Mouse (Mus musculus): Measurements from ENCODE around the gene Uck1. TPM values are rescaled to one million over a fixed set of nuclear protein-coding genes. Genes with fewer than 3 reads are reported as not detected.
"Not testable (repeated sequence)": the region's sequence is repeated elsewhere in the genome, so short reads cannot be mapped to it uniquely, and the experiment has no call there.

Gene Uck1
- total RNA-seq (2021), result 10 to 100 TPM; 50.1 to 52.6 TPM

DNA sequence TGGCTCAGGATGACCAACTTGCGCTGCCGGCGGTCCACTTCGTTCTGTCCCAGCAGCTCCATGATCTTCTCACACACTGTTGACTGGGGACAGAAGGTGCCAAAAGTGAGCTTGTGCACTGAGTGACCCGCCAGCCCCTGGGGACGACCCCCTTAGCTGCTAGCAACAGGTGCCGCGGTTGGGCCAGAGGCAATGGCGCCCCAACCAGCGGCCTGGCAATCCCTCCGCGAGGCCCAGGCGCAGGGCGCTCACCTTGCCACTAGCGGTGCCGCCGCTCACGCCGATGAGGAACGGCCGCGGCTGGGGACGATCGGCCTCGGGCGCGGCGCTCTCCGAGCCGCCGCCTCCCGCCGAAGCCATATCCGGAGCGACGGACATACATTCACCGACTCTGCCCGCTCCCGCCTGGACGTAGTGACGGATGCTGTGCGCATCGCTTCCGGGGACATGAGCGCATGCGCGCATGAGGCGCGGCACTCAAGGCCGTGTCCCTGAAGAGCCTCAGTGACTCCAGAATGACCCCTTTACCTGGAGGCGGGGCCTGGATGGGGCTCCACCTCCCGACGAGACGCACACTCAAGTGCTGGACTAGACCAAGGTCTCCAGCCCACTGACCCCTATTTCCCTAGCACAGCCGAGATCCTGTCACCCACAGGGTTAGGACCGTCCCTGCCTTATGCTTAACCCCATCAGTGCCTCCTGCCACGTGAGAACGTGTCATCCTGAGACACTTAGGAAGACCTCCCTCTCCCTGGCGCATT, at the start of gene Uck1:
Uck1 (minus strand) TSS at position 503 of the 761 bp plus-strand sequence.
- intact Hi-C loops (cut with DNase I), result no loop called here

DNA sequence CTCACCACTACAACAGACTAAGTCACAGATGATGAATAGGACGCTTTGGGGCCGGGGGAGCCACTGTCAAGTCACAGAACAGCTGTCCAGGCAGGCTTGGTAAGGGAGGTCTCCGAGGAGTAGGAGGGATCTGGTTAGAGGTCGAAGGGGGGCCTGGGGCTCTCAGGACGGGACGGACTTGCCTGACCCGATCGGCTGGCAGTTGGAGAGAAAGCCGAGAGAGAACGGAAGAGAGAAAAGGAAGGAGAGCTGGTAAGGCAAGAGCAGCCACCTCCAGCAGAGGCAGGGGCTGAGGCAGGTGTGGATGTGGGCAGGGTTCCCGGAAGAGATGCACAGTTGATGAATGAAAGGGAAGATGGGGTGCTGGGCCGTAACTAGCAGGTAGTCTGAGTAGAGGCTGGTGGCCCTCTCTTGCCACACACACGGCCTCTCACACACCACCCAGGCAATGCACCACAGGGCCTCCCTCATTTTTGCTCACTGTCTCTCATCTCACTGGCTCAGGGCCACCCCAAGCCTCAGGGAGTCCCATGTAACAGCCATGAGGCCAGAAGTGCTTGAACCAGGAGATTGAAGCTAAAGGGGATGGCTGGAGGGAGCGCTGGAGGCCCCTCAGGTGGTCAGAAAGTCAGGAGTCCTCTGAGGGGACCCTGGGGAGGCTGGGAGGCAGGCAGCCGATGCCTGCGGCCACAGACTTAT, 49.1 kb upstream of the Uck1 start:
- intact Hi-C loops (cut with DNase I), result no loop called here
- no peak for DNase-seq (ENCODE audit: low spot score in 2 of 2)

More for the DNA sequence above, at the start of gene Uck1:
- peak; percentile 89 to 91 for DNase-seq (ENCODE audit: low spot score in 2 of 2)

DNA sequence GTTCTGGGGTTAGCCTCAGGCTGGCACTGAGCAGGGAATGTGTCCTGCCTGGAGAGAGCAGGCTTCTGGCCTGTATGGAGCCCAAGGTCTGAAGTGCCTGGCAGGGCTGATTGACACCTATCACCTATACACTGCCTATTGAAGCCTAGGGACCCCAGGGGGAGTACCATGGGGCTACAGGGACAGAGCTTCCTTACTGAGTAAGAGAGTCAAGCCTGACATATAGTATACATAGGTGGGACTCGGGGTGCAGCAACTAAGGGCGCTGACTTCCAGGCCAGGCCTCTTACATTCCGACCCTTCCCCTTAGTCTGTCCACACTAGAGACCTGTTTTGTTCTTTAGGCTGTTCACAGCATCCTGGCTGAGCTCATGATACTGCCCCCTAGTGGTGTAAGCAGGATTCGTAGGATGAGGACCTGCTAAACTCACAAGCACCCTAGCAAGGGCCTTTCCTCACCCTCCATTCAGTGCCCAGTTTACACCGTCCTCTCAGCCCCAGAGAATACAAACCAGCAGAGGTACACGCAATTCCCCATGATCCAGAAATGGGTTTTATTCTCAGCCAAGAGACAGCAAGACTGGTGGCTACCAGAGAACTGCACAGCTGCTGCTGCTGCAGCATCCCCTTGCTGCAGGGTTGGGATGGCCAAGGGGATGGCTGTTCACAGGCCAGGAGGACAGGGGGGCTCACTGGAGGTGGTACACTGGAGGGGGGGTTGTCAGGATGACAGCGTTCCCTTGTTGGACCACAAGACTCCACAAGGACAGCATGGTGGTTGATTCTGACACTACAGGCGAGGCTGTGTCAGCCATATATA, 48.2 kb upstream of the Uck1 start:
- peak in 1 of 2 experiments; percentile 70 for DNase-seq (ENCODE audit: low spot score in 2 of 2)
- intact Hi-C loops (cut with DNase I), result no loop called here

DNA sequence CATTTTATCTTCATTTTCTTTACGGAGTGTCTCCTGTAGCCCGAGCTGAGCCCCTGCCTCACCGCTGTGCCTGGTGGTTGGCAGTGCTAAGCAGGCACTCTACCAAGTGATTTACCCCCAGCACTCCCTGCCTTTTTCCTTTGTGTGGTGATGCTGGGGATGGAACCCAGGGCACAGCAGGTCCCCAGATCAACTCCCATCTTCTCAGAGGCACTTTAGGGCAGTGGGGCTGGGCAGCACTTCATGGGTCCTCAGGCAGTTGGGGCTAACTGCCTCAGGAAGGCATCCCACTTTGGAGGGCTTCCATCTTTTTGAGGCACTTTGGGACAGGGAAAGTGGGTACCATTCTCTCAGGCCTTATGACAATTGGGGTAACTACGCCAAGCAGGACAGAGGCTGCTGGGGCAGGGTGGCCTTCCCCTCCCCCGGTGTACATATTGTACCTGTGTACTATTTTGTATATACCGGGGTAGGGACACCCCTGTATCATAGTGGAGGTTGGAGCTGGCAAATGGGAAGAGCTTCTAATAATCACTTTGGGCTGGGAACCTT, 47.4 kb upstream of the Uck1 start:
- intact Hi-C loops (cut with DNase I), result no loop called here
- DNase-seq (ENCODE audit: low spot score in 2 of 2), result no peak

DNA sequence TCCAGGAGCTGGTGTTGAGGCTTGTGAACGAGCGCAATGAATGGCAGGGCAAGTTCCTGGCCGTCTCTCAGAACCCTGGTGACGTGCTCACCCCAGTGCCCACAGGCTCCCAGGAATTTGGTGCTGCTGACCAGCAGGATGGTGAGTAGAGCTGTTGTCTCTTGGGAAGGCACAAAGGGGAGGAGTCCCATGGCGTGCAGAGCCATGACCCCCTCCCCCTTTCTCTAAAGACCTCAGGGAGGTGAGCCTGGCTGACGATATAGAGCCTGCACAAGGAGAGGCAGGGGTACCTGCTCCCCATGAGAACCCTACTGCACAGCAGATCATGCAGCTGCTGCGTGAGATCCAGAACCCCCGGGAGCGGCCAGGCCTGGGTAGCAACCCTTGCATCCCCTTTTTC, 46.2 kb upstream of the Uck1 start:
- intact Hi-C loops (cut with DNase I), result no loop called here
- no peak for DNase-seq (ENCODE audit: low spot score in 2 of 2)

DNA sequence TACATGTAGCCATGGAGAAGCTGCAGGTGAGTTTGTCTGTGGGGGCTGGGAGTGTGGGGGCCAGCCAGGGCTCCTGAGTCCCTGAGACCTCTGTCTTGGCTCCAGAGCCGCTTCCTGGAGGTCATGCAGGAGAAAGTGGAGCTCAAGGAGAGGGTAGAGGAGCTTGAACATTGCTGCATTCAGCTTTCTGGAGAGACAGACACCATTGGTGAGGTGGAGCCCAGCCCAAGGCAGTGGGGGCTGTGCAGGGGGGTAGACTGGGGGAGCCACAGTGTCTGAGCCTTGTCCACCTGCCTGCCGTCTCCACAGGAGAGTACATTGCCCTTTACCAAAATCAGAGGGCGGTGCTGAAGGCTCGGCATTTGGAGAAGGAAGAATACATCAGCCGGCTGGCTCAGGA, 45.7 kb upstream of the Uck1 start:
- no peak for DNase-seq (ENCODE audit: low spot score in 2 of 2)

DNA sequence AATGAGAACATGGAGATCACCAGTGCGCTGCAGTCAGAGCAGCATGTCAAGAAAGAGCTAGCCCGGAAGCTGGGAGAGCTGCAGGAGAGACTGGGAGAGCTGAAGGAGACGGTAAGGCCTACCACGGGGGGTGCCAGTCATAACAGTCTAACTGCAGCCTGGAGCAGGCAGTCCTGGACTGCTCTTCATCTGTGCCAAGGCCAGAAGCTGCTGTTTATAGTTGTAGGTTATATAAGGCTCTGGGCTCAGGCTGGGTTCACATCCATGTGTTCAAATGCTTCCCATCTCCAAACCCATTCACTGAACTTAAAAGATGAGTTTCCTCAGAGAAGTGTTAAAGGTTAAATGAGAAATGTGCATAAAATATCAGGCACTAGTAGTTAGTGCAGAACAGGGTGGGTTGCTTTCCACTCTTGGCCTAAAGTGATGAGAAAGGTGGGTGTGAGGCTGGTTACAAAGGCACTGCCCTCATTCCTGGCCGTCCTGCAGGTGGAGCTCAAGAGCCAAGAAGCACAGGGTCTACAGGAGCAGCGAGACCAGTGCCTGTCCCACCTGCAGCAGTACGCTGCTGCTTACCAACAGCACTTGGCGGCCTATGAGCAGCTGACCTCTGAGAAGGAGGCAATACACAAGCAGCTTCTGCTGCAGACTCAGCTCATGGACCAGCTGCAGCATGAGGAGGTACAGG, 44.3 kb upstream of the Uck1 start:
- intact Hi-C loops (cut with DNase I), result no loop called here
- DNase-seq (ENCODE audit: low spot score in 2 of 2), result peak; percentile 72 to 75

More for the DNA sequence above, 45.7 kb upstream of the Uck1 start:
- intact Hi-C loops (cut with DNase I), result no loop called here

DNA sequence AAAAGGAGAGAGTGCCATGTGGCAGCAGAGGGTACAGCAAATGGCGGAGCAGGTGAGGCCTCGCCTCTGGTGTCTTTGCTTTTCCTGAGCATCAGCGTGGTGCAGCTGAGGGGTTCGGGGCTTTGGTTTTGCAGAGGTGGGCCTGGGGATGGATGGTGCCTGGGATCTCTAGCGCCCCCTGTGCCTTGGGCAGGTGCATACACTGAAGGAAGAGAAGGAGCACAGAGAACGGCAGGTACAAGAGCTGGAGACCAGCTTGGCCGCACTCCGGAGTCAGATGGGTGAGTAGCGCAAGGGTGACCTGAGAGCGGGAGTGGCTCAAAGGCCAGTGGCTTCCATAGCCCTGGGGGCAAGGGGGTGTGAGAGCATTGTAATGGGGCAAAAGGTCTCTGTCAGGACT, 43.0 kb upstream of the Uck1 start:
- intact Hi-C loops (cut with DNase I), result no loop called here
- DNase-seq (ENCODE audit: low spot score in 2 of 2), result no peak

DNA sequence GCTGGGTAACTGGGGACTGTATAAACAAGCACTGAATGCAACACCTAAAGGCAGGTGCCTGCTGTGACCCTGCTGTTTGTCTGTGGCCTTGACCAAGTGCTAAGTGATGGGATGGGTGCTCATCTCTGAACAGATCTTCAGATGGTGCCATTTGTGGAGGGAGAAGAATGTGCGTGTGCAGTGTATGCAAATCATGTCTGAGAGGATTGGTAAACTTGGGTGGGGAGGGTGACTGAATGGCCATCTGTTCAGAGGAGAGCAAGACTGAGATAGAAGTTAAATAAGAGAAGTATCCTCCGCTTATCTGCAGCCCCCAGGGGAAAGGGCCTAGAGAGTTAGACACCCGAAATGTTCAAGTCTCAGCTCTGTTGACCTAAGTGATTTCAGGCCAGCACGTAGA, 39.5 kb upstream of the Uck1 start:
- DNase-seq (ENCODE audit: low spot score in 2 of 2), result peak in 1 of 2 experiments; percentile 27
- intact Hi-C loops (cut with DNase I), result no loop called here

DNA sequence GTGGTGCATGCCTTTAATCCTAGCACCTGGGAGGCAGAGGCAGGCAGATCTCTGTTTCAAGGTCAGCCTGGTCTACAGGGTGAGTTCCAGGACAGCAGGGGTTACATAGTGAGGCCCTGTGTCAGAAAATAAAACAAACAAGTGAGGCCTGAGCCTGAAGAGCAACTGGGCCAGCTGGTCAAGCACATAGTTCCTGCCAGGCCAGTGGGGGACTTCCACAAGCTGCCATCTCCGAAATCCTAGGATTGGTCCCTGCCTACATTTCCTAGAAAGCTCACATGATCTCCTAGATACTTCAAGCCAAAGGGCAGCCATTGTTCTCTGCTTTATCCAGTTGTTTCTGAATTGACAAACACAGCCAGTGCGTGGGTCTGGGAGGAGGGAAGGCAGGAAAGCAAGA, 35.9 kb upstream of the Uck1 start:
- DNase-seq (ENCODE audit: low spot score in 2 of 2); intact Hi-C loops (cut with DNase I): not testable (repeated sequence)

DNA sequence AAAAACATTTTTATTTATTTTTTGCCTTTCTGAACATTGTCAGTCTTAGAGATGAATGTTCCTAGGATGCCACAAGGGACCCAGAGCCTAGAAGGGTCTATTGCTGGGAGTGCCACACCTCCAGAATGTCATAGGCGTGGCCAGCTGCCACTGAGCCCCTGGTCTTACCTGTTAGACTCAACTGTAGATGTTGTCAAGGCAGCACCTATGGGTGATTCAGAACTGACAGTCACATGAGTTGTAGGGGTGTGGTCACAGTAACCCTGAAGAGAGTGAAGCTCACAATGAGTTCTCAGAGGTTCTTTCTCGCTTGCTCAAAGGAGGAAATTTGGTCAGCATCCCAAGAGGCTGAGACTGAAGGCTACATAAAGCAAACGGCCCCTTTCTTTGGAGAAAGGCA, 35.3 kb upstream of the Uck1 start:
- intact Hi-C loops (cut with DNase I), result no loop called here
- no peak for DNase-seq (ENCODE audit: low spot score in 2 of 2)

DNA sequence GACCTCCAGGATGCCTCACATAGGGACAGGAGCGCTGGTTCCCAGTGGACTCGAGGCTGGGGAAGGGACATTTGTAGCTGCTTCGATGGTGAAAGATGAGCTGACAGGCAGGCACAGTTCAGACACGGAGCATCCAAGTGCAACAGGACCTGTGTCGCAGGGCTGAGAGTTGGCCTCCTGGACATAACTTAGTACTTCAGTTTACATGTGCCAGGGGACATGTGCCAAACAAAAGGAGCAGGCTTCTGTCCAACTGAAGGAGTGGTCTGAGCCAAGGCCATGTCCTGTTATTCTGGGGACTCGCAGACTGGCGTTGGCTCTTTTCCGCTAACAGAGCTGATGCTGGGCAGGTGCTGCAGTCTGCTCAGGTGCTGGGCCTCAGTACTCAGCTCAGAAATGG, 34.4 kb upstream of the Uck1 start:
- intact Hi-C loops (cut with DNase I), result no loop called here

DNA sequence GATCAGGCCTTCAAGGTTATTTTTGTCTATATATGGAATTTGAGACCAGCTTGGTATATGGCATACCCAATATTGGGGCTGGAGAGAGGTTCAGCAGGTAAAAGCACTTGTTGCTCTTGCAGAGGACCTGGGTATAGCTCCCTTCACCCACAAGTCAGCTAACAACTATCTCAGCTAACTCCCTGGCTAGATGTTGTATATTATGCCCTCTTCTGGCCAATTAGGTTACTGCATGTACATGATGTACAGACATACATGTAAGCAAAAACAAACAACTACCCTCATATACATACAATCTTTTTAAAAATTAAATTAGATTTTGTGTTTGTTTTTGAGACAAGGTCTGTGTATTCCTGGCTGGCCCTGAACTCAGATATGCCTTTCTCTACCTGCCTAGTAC, 29.6 kb upstream of the Uck1 start:
- intact Hi-C loops (cut with DNase I), result loop anchor here (5.0 kb wide), 1 partner anchor 152 kb away; no protein-coding TSS in a partner anchor
- DNase-seq (ENCODE audit: low spot score in 2 of 2), result no peak

More for the DNA sequence above, 34.4 kb upstream of the Uck1 start:
- no peak for DNase-seq (ENCODE audit: low spot score in 2 of 2)

DNA sequence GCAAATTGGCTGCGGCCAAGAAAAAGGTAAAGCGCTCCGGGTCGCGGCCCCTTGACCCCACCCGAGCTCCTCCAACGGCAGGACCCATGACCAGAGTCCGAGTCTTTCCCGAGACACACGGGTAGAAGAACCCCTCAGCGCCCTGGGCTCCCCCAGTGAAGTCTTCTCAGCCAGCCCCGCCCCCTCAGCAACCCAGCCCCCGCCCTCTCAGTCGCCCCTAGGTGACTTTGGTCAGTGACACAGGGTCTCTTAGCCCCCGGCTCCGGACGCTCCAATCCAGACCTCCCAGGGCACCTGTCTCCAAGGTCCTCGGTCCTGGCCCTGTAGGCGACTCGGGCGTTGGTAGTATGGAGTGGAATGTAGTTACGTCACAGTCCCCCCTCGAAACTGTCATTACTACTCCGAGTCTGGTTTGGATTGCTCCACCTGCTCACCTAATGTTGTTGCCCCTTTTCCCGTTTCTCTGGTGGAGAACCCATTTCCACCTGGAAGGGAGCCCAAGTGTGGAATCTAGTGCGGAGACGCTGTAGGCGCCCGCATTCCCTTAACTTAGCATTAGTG, 28.5 kb upstream of the Uck1 start:
- DNase-seq (ENCODE audit: low spot score in 2 of 2), result no peak
- intact Hi-C loops (cut with DNase I), result loop anchor here (5.0 kb wide), 1 partner anchor 151 kb away; no protein-coding TSS in a partner anchor

DNA sequence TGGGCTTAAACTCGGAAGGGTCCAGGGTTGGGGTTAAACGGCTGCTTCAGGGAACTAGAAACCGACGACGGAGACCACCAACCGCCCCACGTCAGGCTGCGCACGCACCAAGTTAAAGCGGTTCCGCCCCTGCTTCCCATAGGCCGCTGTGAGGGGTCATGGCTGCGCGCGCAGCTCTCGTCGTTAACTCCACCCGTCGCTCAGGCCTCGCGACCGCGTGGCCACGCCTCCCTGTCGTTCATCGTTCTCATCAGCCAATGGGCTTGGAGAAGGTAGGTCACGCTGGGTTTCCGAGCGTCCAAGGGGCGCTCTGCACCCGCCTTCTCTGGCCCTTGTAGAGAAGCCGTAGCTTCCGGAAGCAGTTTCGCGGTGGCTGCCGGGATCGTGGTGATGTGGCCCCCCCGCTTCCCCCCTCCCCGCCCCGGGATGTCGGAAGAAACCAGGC, 28.0 kb upstream of the Uck1 start, which contains the start of gene Swi5:
Swi5 (minus strand) TSS at position 153 of the 445 bp plus-strand sequence.
- intact Hi-C loops (cut with DNase I), result loop anchor here (5.0 kb wide), 1 partner anchor 151 kb away; no protein-coding TSS in a partner anchor
- DNase-seq (ENCODE audit: low spot score in 2 of 2), result peak; percentile 96 to 97

DNA sequence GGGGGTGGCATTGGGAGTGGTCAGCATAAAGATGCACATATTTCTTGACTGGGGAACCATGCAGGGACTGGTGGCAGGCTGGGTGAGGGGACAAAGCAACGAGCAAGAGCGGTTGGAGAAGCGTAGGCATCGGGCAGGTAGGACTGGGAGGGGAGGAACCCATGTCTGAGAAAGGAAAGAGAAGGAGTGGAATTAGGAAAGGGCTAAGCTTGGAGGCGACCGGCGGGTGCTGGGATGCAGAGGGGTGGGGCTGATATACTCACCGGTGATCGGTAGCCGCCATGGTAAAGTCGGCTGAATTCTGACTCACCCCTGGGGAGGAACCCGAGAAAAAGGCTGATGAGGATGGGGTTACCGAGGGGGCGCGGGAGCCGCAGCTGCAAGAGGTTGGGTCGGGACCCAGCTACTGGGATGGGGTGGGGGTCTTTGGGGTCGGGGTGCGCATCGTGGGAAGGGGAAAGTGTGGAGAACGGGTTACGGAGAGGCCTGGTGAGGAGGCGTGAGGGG, 27.4 kb upstream of the Uck1 start, which contains the start of gene Golga2:
Golga2 (plus strand) TSS at position 51 of the 507 bp plus-strand sequence.
- intact Hi-C loops (cut with DNase I), result loop anchor here (5.0 kb wide), 1 partner anchor 150 kb away; no protein-coding TSS in a partner anchor
- no peak for DNase-seq (ENCODE audit: low spot score in 2 of 2)

DNA sequence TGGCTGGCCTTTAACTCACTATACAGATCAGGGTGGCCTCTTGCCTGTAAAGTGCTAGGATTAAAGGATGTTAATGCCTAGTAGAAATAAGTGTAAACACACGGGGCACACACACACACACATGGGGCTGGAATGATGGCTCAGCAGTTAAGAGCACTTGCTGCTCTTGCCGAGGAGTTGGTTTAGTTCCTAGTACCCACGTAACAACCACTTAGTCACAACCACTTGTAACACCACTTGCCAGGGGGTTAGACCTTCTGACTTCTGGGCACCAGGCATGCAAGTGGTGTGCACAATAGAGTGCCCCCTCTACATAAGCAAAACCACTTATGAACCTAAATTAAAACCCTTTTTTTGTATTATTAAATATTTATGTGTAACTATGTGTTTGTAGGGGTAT, 24.0 kb upstream of the Uck1 start:
- intact Hi-C loops (cut with DNase I), result no loop called here
- DNase-seq (ENCODE audit: low spot score in 2 of 2), result no peak

DNA sequence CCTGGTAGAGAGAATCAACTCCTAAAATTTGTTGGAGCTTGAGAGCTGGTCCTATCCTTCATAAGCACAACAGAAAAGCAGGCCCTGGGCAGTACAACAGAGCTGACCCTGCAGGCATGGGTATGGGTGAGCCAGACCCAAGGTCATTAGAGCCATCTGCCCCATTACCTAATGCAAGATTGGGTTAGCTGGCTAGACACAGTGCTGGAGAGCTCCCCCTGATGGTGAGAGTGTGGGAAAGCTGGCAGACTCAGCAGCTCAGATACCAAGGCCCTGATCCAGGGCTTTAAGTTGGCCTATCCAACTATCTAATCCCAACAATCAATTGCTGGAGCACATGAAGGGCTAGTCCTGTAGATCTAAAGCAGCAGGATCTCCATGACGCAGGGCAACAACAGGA, 22.8 kb upstream of the Uck1 start:
- DNase-seq (ENCODE audit: low spot score in 2 of 2), result no peak
- intact Hi-C loops (cut with DNase I), result no loop called here

Data from left cerebral cortex, postnatal 36 days (tissue).